Mouse (Mus musculus) ES-Bruce4 (cell line): ENCODE results near the gene Prr18.

ENCODE experiments used
- CTCF ChIP-seq: IDR thresholded peaks from one replicate; pipeline ENCODE4 v1.8.1; 2011; ENCODE audit warnings: low read depth, low read length
- POLR2A ChIP-seq: IDR thresholded peaks from one replicate; pipeline ENCODE4 v1.8.1; 2011; ENCODE audit warnings: low read length; ENCODE audit not compliant: insufficient read depth

GRCm38 (mm10) chr17:8370634-8371229, 33.5 kb downstream of the Prr18 start:
- TF ChIP-seq POLR2A (no peak), CTCF (no peak)
